Mouse (Mus musculus) lung, postnatal 14 days (tissue): Measurements from ENCODE around the gene Vmn1r159.
"Not testable (repeated sequence)": the region's sequence is repeated elsewhere in the genome, so short reads cannot be mapped to it uniquely, and the experiment has no call there.

Experiments
- DNase-seq: peaks from one replicate; pipeline ENCODE4 v3.0.0; 2021

The Vmn1r159 gene

GRCm38 (mm10) chr7:22843505-22843904 is at the start of gene Vmn1r159:
TSS of gene Vmn1r159 (minus strand) at chr7:22843605.
- DNase-seq, result not testable (repeated sequence)

- not testable (repeated sequence) for DNase-seq
Measured at GRCm38 (mm10) chr7:22870924-22871323, 27.5 kb upstream of the Vmn1r159 start, which contains the start of gene Vmn1r160. TSS of gene Vmn1r160 (plus strand) at chr7:22871224.
